Mouse (Mus musculus) C2C12 (cell line): ENCODE data around the gene Snx12. TPM values are rescaled to one million over a fixed set of nuclear protein-coding genes. Genes with fewer than 3 reads are reported as not detected.

Source experiments
- H3K27me3 ChIP-seq: one replicate; pipeline ENCODE4 v1.6.1; 2011; ENCODE audit not compliant: control insufficient read depth, insufficient read depth, insufficient read length
- H3K36me3 ChIP-seq: one replicate; pipeline ENCODE4 v1.6.1; 2011; ENCODE audit not compliant: control insufficient read depth, insufficient read depth
- H3K4me3 ChIP-seq: one replicate; pipeline ENCODE4 v1.5.1; 2011; ENCODE audit warnings: mild to moderate bottlenecking, control low read depth; ENCODE audit not compliant: poor library complexity, insufficient read depth, severe bottlenecking
- H3K79me2 ChIP-seq: one replicate; pipeline ENCODE4 v1.6.1; 2011; ENCODE audit not compliant: control insufficient read depth, insufficient read depth
- H3K79me3 ChIP-seq: one replicate; pipeline ENCODE4 v1.6.1; 2011; ENCODE audit warnings: low read depth, control low read depth
- H3ac ChIP-seq: one replicate; pipeline ENCODE3; 2011; ENCODE audit warnings: low read depth; ENCODE audit not compliant: control insufficient read depth, insufficient read length
- CEBPB ChIP-seq: IDR thresholded peaks from one replicate; pipeline ENCODE4 v1.6.1; 2011; ENCODE audit warnings: low read depth, mild to moderate bottlenecking, control low read depth, moderate library complexity
- CTCF ChIP-seq: IDR thresholded peaks from one replicate; pipeline ENCODE4 v1.5.1; 2011; ENCODE audit not compliant: control insufficient read depth, insufficient read depth, insufficient read length
- FOSL1 ChIP-seq: IDR thresholded peaks from one replicate; pipeline ENCODE4 v1.8.0; 2011; ENCODE audit warnings: mild to moderate bottlenecking, low read length; ENCODE audit not compliant: poor library complexity, insufficient read depth, severe bottlenecking
- MAX ChIP-seq: IDR thresholded peaks from one replicate; pipeline ENCODE4 v1.6.1; 2011; ENCODE audit warnings: mild to moderate bottlenecking, control low read depth
- MYOD1 ChIP-seq: IDR thresholded peaks from one replicate; pipeline ENCODE4 v1.6.1; 2011; ENCODE audit warnings: low read depth; ENCODE audit not compliant: control insufficient read depth, insufficient read length
- MYOG ChIP-seq: IDR thresholded peaks from one replicate; pipeline ENCODE4 v1.6.1; 2011; ENCODE audit not compliant: control insufficient read depth, insufficient read length; ENCODE audit errors: extremely low read depth
- USF1 ChIP-seq: IDR thresholded peaks from one replicate; pipeline ENCODE4 v1.6.1; 2011; ENCODE audit warnings: low read depth, mild to moderate bottlenecking, control low read depth, moderate library complexity
- polyA plus RNA-seq: library from polyadenylated mRNA; unstranded; fragments of >200 nt; fragmentation: generic; extraction: Trizol; gene quantifications from one replicate; pipeline ENCODE4 v1.2.1, GENCODE M21; 2012; ENCODE audit warnings: missing spikeins

Snx12 gene
- polyA plus RNA-seq, 1 experiment, result 51.3 TPM

- no peak overlapping the region for H3ac ChIP-seq
- H3K36me3 ChIP-seq, result no peaks in the 10 kb centered on the region
- H3K27me3 ChIP-seq, result no peaks in the 10 kb centered on the region
- TF ChIP-seq FOSL1 (no peak), CTCF (no peak), MAX (no peak), MYOD1 (no peak), MYOG (no peak), USF1 (no peak), CEBPB (no peak)
- H3K4me3 ChIP-seq, result no peak overlapping the region
- H3K79me2 ChIP-seq, result no peaks in the 10 kb centered on the region
- H3K79me3 ChIP-seq, result no peaks in the 10 kb centered on the region
These were observed 138.2 kb downstream of the Snx12 start for GRCm38 (mm10) chrX:101084192-101084591.

DNA sequence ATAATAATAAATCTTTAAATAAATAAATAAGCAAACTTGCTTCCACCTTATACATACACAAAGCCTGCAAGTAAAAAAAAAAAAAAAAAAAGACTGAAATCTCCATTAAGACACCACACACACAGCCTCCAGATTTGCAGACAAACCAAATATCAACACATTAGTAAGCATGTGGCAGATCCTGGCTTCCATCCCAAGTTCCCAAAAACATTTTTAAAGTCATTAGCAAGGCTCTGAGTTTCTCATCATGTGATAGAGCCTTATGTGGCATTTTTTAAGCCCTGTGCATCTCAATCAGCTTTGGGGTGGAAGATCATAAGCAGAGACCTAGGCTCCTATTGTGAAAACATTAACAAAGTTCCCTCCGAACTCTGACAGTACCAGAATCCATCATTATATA lies 157.1 kb downstream of the Snx12 start:
- Histone ChIP-seq H3K27me3 (no peaks in the 10 kb centered on the region), H3K79me2 (no peaks in the 10 kb centered on the region), H3ac (no peak overlapping the region), H3K4me3 (no peak overlapping the region), H3K79me3 (no peaks in the 10 kb centered on the region), H3K36me3 (no peaks in the 10 kb centered on the region)
- no peak for TF ChIP-seq CTCF
- no peak for TF ChIP-seq MYOG
- TF ChIP-seq USF1, result no peak
- TF ChIP-seq FOSL1, result no peak
- TF ChIP-seq CEBPB, result no peak
- TF ChIP-seq MAX, result no peak
- TF ChIP-seq MYOD1, result no peak

GRCm38 (mm10) chrX:101063503-101063902 lies 158.9 kb downstream of the Snx12 start:
- TF ChIP-seq MAX (no peak), FOSL1 (no peak)
- Histone ChIP-seq H3K79me3 (no peaks in the 10 kb centered on the region), H3K4me3 (no peak overlapping the region), H3K79me2 (no peaks in the 10 kb centered on the region), H3K36me3 (no peaks in the 10 kb centered on the region), H3ac (no peak overlapping the region), H3K27me3 (no peaks in the 10 kb centered on the region)

DNA sequence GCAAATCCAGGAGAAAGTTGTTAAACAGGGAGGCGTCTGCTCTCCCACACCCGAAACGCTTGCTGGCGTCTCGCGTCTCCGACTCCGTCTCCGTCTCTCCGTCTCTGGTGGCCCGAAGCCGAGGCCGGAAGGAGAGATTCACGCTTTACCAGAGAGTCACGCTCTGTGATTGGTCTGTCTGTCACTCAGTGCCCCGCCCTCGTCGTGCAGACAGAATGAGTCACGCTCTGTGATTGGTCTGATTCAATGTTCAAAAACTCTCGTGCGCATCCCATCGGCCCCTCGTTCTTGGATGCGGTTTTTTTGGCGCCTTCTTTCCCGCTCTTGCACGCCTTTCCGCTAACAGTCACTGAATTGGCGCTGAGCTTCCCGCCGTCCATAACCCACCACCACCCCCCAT lies 162.8 kb downstream of the Snx12 start, which contains the start of gene Tex11:
TSS of gene Tex11 (minus strand) at position 127 of the 400 bp plus-strand sequence.
- Histone ChIP-seq H3K79me3 (no peaks in the 10 kb centered on the region), H3K27me3 (no peaks in the 10 kb centered on the region), H3K36me3 (no peaks in the 10 kb centered on the region), H3ac (no peak within 1 kb of the TSS), H3K79me2 (no peaks in the 10 kb centered on the region), H3K4me3 (no peak within 1 kb of the TSS)
- TF ChIP-seq MYOG (no peak), USF1 (no peak), CEBPB (no peak), FOSL1 (no peak), MYOD1 (no peak), CTCF (no peak), MAX (no peak)

Other genes with a start within 250 kb of the Snx12 start
- gene Tex11, start 162.9 kb downstream of the Snx12 start, polyA plus RNA-seq, result not detected
- 3.6 TPM for gene Slc7a3, start 136.5 kb downstream of the Snx12 start, polyA plus RNA-seq
- 8.6 TPM for gene Foxo4, start 32.0 kb upstream of the Snx12 start, polyA plus RNA-seq
- gene Gm614, start 41.4 kb upstream of the Snx12 start, polyA plus RNA-seq, result not detected
- gene Il2rg, start 45.7 kb upstream of the Snx12 start, polyA plus RNA-seq, result 1.7 TPM
- not detected for gene Gm20489, start 46.5 kb upstream of the Snx12 start, polyA plus RNA-seq
- gene Med12, start 51.5 kb upstream of the Snx12 start, polyA plus RNA-seq, result 22.7 TPM
- gene Nlgn3, start 76.6 kb upstream of the Snx12 start, polyA plus RNA-seq, result not detected
- not detected for gene Gjb1, start 153.8 kb upstream of the Snx12 start, polyA plus RNA-seq
- gene Zmym3, start 198.3 kb upstream of the Snx12 start, polyA plus RNA-seq, result 15.8 TPM
- 304 TPM for gene Nono, start 206.8 kb upstream of the Snx12 start, polyA plus RNA-seq
- gene Itgb1bp2, start 226.5 kb upstream of the Snx12 start, polyA plus RNA-seq, result 0.36 TPM